Mouse (Mus musculus): Measurements from ENCODE around the gene Ncam2.

GRCm38 (mm10) chr16:81284241-81284640, 83.7 kb downstream of the Ncam2 start:
- TF ChIP-seq POLR2A (IDR thresholded peaks at IDR 0.05; ENCODE audit: extremely low read depth, insufficient read depth, low read length), result no peak
- no peak for TF ChIP-seq CTCF (IDR thresholded peaks at IDR 0.05; ENCODE audit: low read depth, low read length)

All from liver, adult 2 months (tissue).